Mouse (Mus musculus): ENCODE measurements around the gene Icam4.
A peak's percentile ranks its signal among the peaks of the same experiment; 100 is the strongest.
"Not testable (repeated sequence)": the region's sequence is repeated elsewhere in the genome, so short reads cannot be mapped to it uniquely, and the experiment has no call there.

Icam4 gene

DNA sequence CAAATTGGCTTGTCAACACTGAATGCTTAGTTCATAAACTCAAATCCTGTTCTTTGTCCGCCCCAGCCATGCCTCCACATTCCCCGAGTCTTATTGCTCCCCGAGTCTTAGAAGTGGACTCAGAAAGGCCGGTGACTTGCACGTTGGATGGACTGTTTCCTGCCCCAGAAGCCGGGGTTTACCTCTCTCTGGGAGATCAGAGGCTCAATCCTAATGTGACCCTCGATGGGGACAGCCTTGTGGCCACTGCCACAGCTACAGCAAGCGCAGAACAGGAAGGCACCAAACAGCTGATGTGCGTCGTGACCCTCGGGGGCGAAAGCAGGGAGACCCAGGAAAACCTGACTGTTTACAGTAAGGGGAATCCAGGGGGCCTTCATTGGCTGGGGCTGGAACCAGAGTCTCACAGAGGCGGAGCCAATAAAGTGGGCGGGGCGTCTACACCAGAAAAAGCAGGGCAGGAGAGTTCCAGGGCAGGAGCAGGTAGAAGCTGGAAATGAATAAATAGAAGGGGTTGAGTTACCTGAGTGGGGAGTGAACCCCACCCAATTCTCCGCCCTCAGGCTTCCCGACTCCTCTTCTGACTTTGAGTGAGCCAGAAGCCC lies 5.4 kb downstream of the Icam4 start:
- DNase-seq (ENCODE audit: low spot score): no peak

DNA sequence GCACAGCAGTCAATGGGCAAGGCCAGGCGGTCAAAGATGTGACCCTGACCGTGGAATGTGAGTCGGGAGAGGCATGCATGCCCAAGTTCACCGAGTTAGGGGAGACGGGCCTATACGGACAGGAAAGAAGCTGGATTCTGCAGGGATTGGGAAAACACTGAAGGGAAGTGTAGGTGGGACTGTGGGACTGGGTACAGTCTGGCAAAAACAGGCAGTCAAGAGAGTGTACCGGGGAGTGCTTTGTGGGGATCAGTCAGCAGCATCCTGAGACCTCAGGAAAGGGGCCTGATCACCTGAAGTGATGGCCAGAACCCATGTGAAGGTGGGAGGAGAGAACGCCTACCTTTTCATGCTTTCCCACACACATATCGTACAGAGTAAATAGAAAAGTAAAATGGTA lies 6.4 kb downstream of the Icam4 start:
- DNase-seq (ENCODE audit: low spot score): no peak

GRCm38 (mm10) chr9:21036161-21036560 lies 7.0 kb downstream of the Icam4 start:
- DNase-seq (ENCODE audit: low spot score): no peak

DNA sequence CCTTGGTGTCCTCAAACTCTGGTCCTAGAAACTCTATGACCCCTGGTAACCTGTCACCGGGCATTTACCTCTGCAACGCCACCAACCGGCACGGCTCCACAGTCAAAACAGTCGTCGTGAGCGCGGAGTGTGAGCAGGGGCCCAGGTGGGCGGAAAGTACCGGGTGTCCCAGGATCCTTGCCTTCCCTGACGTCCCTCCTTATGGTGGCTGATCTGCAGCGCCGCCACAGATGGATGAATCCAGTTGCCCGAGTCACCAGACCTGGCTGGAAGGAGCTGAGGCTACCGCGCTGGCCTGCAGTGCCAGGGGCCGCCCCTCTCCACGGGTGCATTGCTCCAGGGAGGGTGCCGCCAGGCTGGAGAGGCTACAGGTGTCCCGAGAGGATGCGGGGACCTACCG lies 7.5 kb downstream of the Icam4 start:
- peak; percentile 42 for DNase-seq (ENCODE audit: low spot score)

- DNase-seq (ENCODE audit: low spot score): peak; percentile 41
Measured at GRCm38 (mm10) chr9:21037481-21037891, 8.3 kb downstream of the Icam4 start.

- no peak for DNase-seq (ENCODE audit: low spot score)
Measured at GRCm38 (mm10) chr9:21039779-21040178, 10.6 kb downstream of the Icam4 start.

GRCm38 (mm10) chr9:21041308-21041707 lies 12.1 kb downstream of the Icam4 start:
- DNase-seq (ENCODE audit: low spot score): peak; percentile 81

DNA sequence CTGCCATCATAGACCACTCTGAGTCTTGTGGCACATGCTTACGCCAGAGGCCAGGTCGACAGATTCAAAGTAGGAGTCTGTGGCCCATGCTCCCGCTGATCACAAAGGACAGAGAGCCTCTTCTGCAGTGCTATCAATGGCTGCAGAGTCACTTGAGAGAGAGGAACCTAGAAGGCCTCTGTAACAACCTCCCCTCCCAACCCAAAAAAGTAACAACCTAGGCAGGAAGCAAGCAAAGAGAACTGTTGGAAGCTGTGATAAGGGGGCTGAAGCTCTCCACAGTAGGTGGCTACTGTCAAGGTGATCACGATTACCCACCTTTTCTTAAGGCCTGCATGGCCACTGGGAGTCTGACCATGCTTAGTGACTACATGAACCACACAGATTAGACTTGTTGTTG lies 14.4 kb downstream of the Icam4 start:
- DNase-seq (ENCODE audit: low spot score): no peak

GRCm38 (mm10) chr9:21044785-21045184 lies 15.6 kb downstream of the Icam4 start:
- DNase-seq (ENCODE audit: low spot score): not testable (repeated sequence)

GRCm38 (mm10) chr9:21045235-21045634 lies 16.1 kb downstream of the Icam4 start:
- no peak for DNase-seq (ENCODE audit: low spot score)

DNA sequence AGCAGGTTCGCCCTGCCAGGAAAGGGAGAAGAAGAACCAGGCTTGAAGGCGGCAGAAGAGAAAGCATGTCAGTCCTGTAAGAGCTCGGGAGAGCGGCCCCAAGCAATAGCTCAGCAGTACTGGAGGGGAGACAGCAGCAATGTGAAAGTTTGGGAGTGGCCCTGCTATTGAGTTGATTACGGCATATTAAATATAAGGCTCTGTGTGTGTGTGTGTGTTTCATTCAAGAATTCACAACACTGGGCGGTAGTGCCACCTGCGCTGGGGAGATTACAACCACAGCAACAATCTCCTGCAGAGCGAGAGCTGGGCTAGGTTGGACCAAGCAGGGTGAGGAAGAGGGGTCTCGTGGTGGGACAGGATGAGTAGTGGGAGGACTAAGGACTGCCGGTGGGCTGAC lies 22.4 kb downstream of the Icam4 start:
- DNase-seq (ENCODE audit: low spot score): no peak

DNA sequence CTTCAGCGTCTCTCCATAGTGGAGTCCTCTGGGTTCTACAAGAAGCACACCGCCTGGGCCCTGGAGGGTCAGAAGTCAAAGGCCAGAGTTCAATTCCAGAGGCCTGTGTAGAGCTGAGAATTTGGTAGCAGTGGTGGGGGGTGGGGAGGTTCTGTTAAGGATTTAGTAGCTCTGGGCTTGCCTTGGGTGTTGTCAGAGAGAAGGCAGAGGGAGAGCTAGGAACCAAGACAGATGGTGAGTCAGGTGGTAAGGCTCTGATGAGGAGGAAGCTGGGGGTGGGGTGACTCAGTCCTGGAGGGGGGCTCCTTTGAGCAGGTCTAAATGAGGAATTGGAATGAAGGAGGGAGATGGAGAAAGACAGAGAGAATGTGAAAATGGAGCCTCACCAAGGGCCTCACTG lies 33.8 kb downstream of the Icam4 start:
- peak; percentile 59 for DNase-seq (ENCODE audit: low spot score)

- no peak for DNase-seq (ENCODE audit: low spot score)
Measured at GRCm38 (mm10) chr9:21067006-21067684, 38.0 kb downstream of the Icam4 start, which contains the start of gene Zglp1. TSS of gene Zglp1 (minus strand) at chr9:21067093.

DNA sequence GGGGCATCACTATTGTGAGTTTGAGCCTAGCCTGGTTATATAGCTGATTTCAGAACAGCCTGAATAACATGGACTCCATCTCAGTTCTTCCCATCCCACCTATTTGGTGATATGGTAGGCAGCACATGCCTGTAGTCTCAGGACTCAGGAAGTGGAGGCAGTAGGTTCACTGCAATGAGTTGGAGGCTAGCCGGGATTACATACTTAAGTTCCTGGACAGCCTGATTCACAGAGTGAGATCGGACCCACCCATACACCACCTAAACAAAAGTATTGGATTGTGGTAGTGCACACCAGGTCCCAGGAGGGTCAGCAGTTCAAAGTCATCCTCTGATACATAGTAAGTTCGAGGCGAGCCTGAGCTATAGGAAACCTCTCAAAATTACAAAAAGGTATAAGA lies 43.5 kb downstream of the Icam4 start:
- no peak for DNase-seq (ENCODE audit: low spot score)

DNA sequence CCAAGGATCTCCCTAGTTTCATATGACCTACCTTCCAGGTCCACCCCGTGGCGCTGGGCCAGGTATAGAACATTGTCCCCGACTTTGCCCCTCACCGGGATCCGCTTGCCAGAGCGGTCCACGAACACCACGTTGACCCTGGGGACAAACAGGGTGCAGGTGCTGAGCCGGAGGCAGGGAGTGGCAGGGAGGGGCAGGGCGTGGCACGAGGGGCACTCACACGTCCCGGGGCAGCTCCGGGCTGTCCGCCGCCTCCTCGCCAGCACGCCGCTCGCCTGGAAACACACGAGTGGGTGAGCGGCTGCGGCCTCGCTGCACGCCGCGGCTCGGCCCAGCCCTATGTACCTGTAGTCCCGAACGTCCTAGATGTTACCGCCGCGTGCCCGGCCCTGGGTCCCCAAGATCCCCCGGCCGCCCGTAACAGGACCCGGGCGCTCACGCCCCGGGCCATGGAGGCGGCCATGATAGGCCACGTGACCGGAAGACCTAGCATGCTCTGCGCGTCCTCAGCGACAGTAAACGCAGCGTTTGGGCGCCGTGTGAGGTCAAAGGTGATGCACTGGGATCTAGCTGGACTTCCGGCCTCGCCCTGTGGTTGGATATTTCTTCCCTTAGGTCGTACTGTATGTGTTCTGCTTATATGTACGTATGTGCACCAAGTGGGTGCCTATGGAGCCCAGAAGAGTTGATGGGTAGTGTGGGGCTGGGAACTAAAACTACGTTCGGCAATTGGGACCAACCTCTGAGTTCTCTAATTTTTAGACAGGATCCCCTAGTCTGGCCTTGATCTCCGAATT lies 44.1 kb downstream of the Icam4 start, which contains the start of the genes Gm49373 and Fdx1l:
TSS of gene Gm49373 (minus strand) at position 53 of the 797 bp plus-strand sequence.
TSS of gene Fdx1l (minus strand) at position 571 of the 797 bp plus-strand sequence.
- DNase-seq (ENCODE audit: low spot score): peak; percentile 92

DNA sequence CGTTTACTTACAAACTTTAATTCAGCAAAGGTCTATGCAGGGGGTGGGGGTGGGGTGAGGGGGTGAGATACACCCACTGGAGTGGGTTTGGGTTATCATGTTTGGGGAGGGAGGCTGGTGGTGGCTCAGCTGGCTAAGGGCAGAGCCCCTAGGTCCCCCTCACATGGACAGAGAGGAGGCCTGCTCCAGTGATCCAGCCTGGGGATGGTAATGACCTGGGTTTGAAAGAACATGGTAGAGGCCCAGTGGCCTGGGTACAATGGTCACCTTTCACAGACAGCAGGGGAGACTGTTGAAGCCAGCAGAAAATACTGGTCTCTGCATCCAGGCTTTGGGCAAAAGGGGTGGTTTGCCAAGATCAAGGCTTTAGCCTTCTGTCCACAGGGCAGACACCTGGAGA lies 45.0 kb downstream of the Icam4 start:
- DNase-seq (ENCODE audit: low spot score): no peak

- DNase-seq (ENCODE audit: low spot score): no peak
Measured at GRCm38 (mm10) chr9:21075625-21076024, 46.5 kb downstream of the Icam4 start.
